Mouse (Mus musculus) layer of hippocampus, adult 9-10 months (tissue): Measurements from ENCODE around the gene Fkbp7.
"Not testable (repeated sequence)": the region's sequence is repeated elsewhere in the genome, so short reads cannot be mapped to it uniquely, and the experiment has no call there.

Experiments
- DNase-seq: peaks from one replicate; pipeline ENCODE4 v3.0.0; 2022; ENCODE audit warnings: low spot score

Fkbp7 gene

DNA sequence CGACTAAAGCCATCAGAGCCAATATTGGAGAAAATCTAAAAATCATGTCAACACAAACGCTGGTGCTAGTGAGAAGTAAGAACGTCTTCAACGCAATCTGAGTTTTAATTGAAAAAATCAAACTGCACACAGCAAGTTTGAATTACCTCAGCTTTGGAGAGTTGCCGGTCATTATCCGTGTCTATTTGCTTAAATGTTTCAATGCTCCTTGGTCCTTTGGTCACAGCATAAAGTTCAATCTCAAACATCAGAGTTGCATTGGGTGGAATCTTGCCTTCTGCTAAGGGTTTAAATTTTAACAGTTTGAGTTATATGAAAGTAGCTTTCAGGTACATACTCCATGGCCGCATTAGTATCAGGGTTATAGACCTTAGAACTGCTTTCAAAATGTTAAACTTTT, 7.4 kb downstream of the Fkbp7 start:
- DNase-seq: no peak

DNA sequence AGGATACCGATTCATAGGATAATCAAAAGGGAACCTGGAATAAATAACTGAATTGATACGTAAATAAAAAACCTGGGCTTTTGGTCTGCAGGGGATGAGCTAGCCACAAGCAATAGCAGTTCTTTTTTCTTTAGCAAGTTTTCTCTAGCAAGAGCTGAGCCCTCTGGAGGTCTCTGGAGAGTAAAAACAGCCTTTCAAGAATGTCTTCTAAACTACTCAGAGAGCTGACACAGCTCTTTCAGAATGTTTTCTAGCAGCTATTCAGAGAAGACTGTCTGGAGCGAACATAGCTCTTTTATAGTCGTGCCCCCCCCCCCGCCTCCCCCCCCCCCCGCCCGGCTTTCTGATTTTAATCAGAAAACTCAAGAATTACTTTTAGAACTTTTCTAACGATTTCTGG, 13.5 kb downstream of the Fkbp7 start:
- DNase-seq: no peak

- DNase-seq: no peak
These were observed 14.4 kb downstream of the Fkbp7 start for GRCm38 (mm10) chr2:76658551-76658950.

- no peak for DNase-seq
These were observed 16.9 kb downstream of the Fkbp7 start for GRCm38 (mm10) chr2:76655982-76656381.

- DNase-seq: no peak
These were observed 17.5 kb downstream of the Fkbp7 start for GRCm38 (mm10) chr2:76655444-76655843.

DNA sequence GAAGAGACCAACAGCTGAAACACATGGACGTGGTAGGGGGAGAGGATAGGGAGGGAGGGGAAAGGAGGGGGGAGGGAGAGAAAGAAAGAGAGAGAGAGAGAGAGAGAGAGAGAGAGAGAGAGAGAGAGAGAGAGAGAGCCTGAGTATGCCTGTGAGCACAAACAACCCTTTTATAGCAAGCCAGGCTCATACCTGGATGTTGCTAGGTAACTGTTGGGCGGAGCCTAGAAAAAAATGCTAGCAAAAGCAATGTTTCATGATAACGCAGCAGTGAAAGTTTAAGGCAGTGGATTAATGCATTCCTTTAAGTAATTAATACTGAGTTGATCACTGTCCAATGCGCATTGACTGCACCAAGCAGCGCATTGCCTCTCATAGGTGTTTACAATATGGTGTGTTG, 18.3 kb downstream of the Fkbp7 start:
- no peak for DNase-seq

GRCm38 (mm10) chr2:76653070-76653469, 19.8 kb downstream of the Fkbp7 start:
- no peak for DNase-seq

DNA sequence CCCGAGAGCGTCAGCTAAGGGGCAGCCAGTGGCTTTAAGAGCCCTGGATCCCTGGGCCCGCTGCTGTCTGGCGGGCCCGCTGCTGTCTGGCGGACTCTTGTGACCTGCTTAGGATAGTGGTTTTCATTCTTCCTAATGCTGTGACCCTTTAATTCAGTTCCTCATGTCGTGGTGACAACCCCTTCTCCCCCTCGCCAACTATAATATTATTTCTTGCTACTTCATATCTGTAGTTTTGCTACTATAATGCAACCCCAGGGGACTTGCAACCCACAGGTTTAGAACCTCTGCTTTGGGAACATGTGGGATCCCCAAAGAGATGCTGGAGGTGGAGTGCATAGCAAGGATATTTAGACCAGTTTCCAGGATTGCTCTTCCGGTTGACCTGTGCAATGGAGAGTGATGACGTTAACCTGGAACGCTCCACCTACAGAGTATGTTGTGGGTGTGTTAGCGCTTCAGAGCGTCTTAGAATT, 24.2 kb downstream of the Fkbp7 start:
- DNase-seq: no peak

GRCm38 (mm10) chr2:76647883-76648570, 24.9 kb downstream of the Fkbp7 start, which contains the start of the genes Prkra and Pjvk:
Gene Prkra (minus strand): TSS chr2:76648015.
Gene Pjvk (plus strand): TSS chr2:76648476.
- DNase-seq: peak; percentile 95

DNA sequence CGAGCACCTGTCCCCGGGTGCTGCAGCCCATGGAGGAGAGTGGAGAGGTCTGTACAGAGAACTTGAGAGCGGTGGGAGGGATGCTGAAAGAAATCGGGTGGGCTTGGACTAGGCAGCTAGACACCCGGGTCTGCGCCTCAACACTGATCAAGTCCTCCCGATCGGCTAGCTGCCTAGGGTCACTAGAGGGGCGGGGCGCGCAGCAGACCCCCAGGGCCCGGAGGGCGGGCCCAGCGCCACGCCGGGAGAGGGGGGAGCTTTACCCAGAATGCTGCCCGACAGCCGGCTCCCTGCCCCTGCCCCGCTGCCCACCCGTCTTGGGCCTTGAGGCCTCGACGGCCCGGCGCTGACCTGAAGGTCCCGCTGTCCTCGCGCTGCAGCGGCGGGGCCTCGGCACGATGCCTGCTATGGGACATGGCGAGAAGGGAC, 25.5 kb downstream of the Fkbp7 start:
- DNase-seq: peak; percentile 9

GRCm38 (mm10) chr2:76643801-76644200, 29.1 kb downstream of the Fkbp7 start:
- DNase-seq: no peak

GRCm38 (mm10) chr2:76639637-76640036, 33.3 kb downstream of the Fkbp7 start:
- DNase-seq: no peak

GRCm38 (mm10) chr2:76631600-76631999, 41.3 kb downstream of the Fkbp7 start:
- DNase-seq: no peak

GRCm38 (mm10) chr2:76630293-76630692, 42.6 kb downstream of the Fkbp7 start:
- DNase-seq: no peak

GRCm38 (mm10) chr2:76622316-76622715, 50.6 kb downstream of the Fkbp7 start:
- DNase-seq: not testable (repeated sequence)

- no peak for DNase-seq
These were observed 51.2 kb downstream of the Fkbp7 start for GRCm38 (mm10) chr2:76621724-76622123.

- DNase-seq: no peak
These were observed 52.7 kb downstream of the Fkbp7 start for GRCm38 (mm10) chr2:76620188-76620587.

- DNase-seq: peak; percentile 36
These were observed 54.8 kb downstream of the Fkbp7 start for GRCm38 (mm10) chr2:76618078-76618477.
